Mouse (Mus musculus): ENCODE results near the gene Med25. TPM values are rescaled to one million over a fixed set of nuclear protein-coding genes. Genes with fewer than 3 reads are reported as not detected.

Med25 gene
- total and polyA plus RNA-seq, 3 experiments = 70.0 to 121 (median 85.8) TPM

GRCm38 (mm10) chr7:44860576-44861428 lies 31.7 kb downstream of the Med25 start:
- DNase-seq = peak in 1 of 2 experiments; percentile 82
- no peaks in the 10 kb centered on the region for H3K36me3 ChIP-seq (ENCODE audit: control insufficient read depth, insufficient read depth, low read length)
- no peak overlapping the region for H3K27ac ChIP-seq
- H3K79me2 ChIP-seq (replicated peaks; ENCODE audit: control insufficient read depth, insufficient read depth, low read length) = no peaks in the 10 kb centered on the region; the same call in 1 of the 2 replicates
- 54% methylated on average over 22 of the region's 22 CpGs for WGBS
- intact Hi-C loops (cut with DNase I) = no loop called here
- peaks cover 14% of the 10 kb centered on the region for H3K4me1 ChIP-seq (ENCODE audit: control insufficient read depth, insufficient read depth, low read length)
- no peak overlapping the region for H3K4me3 ChIP-seq
- TF ChIP-seq CTCF (IDR thresholded peaks at IDR 0.05) (peak; percentile 95), POLR2A (IDR thresholded peaks at IDR 0.05; ENCODE audit: insufficient read depth, low read depth, low read length) (no peak), EP300 (IDR thresholded peaks at IDR 0.05; ENCODE audit: insufficient read depth, low read depth, low read length) (no peak)
- no peak overlapping the region for H3K9ac ChIP-seq (ENCODE audit: low read depth, low read length)
- no peaks in the 10 kb centered on the region for H3K27me3 ChIP-seq (ENCODE audit: control insufficient read depth, insufficient read depth, low read length)

GRCm38 (mm10) chr7:44859896-44860295 lies 32.6 kb downstream of the Med25 start:
- TF ChIP-seq POLR2A (IDR thresholded peaks at IDR 0.05; ENCODE audit: insufficient read depth, low read depth, low read length) = no peak
- TF ChIP-seq EP300 (IDR thresholded peaks at IDR 0.05; ENCODE audit: insufficient read depth, low read depth, low read length) = no peak
- TF ChIP-seq CTCF (IDR thresholded peaks at IDR 0.05) = no peak
- DNase-seq = no peak
- intact Hi-C loops (cut with DNase I) = loop anchor here (5.0 kb wide), 1 partner anchor 37 kb away; the partner anchor contains the start of gene Fuz
- 88% methylated on average over 11 of the region's 11 CpGs for WGBS
- no peak overlapping the region for H3K4me3 ChIP-seq
- no peak overlapping the region for H3K27ac ChIP-seq
- H3K36me3 ChIP-seq (ENCODE audit: control insufficient read depth, insufficient read depth, low read length) = no peaks in the 10 kb centered on the region
- H3K79me2 ChIP-seq (replicated peaks; ENCODE audit: control insufficient read depth, insufficient read depth, low read length) = no peaks in the 10 kb centered on the region; the same call in 1 of the 2 replicates
- peaks cover 7% of the 10 kb centered on the region for H3K4me1 ChIP-seq (ENCODE audit: control insufficient read depth, insufficient read depth, low read length)
- H3K27me3 ChIP-seq (ENCODE audit: control insufficient read depth, insufficient read depth, low read length) = no peaks in the 10 kb centered on the region
- no peak overlapping the region for H3K9ac ChIP-seq (ENCODE audit: low read depth, low read length)

- 25% methylated on average over 8 of the region's 8 CpGs for WGBS
- H3K27me3 ChIP-seq (ENCODE audit: control insufficient read depth, insufficient read depth, low read length) = no peaks in the 10 kb centered on the region
Observed at GRCm38 (mm10) chr7:44857905-44858304, 34.6 kb downstream of the Med25 start.

GRCm38 (mm10) chr7:44857042-44857552 lies 35.4 kb downstream of the Med25 start, which contains the start of gene Pnkp:
TSS of gene Pnkp (plus strand) at chr7:44857139.
- peak within 1 kb of the TSS; percentile 84 for H3K9ac ChIP-seq (ENCODE audit: low read depth, low read length)
- peak within 1 kb of the TSS; percentile 83 for H3K4me3 ChIP-seq
- H3K27me3 ChIP-seq (ENCODE audit: control insufficient read depth, insufficient read depth, low read length) = no peaks in the 10 kb centered on the region
- peaks cover 6% of the 10 kb centered on the region for H3K4me1 ChIP-seq (ENCODE audit: control insufficient read depth, insufficient read depth, low read length)
- under 1% methylated on average over 32 of the region's 32 CpGs for WGBS
- no peaks in the 10 kb centered on the region for H3K36me3 ChIP-seq (ENCODE audit: control insufficient read depth, insufficient read depth, low read length)
- intact Hi-C loops (cut with DNase I) = loop anchor here (5.0 kb wide), 1 partner anchor 40 kb away; the partner anchor contains the start of gene Fuz
- DNase-seq = peak; percentile 89 to 90
- H3K79me2 ChIP-seq (replicated peaks; ENCODE audit: control insufficient read depth, insufficient read depth, low read length) = peaks cover 3% of the 10 kb centered on the region
- peak; percentile 88 for TF ChIP-seq POLR2A (IDR thresholded peaks at IDR 0.05; ENCODE audit: insufficient read depth, low read depth, low read length)
- no peak for TF ChIP-seq CTCF (IDR thresholded peaks at IDR 0.05)
- 0 out of 2 replicates have a peak, but pooled peaks have one; percentile 26 for TF ChIP-seq EP300 (IDR thresholded peaks at IDR 0.05; ENCODE audit: insufficient read depth, low read depth, low read length)
- H3K27ac ChIP-seq = peak within 1 kb of the TSS; percentile 91

More at GRCm38 (mm10) chr7:44857905-44858304, 34.6 kb downstream of the Med25 start:
- Histone ChIP-seq H3K4me1 (ENCODE audit: control insufficient read depth, insufficient read depth, low read length) (peaks cover 6% of the 10 kb centered on the region), H3K79me2 (replicated peaks; ENCODE audit: control insufficient read depth, insufficient read depth, low read length) (no peaks in the 10 kb centered on the region), H3K36me3 (ENCODE audit: control insufficient read depth, insufficient read depth, low read length) (no peaks in the 10 kb centered on the region), H3K4me3 (peak overlapping the region; percentile 83), H3K27ac (peak overlapping the region; percentile 91), H3K9ac (ENCODE audit: low read depth, low read length) (0 out of 2 replicates have a peak overlapping the region, but pooled peaks have one; percentile 12)
- TF ChIP-seq EP300 (IDR thresholded peaks at IDR 0.05; ENCODE audit: insufficient read depth, low read depth, low read length) = no peak
- TF ChIP-seq POLR2A (IDR thresholded peaks at IDR 0.05; ENCODE audit: insufficient read depth, low read depth, low read length) = 0 out of 2 replicates have a peak, but pooled peaks have one; percentile 18
- no peak for DNase-seq
- intact Hi-C loops (cut with DNase I) = loop anchor here (5.0 kb wide), 1 partner anchor 39 kb away; the partner anchor contains the start of gene Fuz

- H3K4me3 ChIP-seq = peak overlapping the region; percentile 83
- whole genome bisulfite sequencing = 54% methylated on average over 9 of the region's 9 CpGs
- H3K27me3 ChIP-seq (ENCODE audit: control insufficient read depth, insufficient read depth, low read length) = no peaks in the 10 kb centered on the region
- H3K4me1 ChIP-seq (ENCODE audit: control insufficient read depth, insufficient read depth, low read length) = peaks cover 6% of the 10 kb centered on the region
- H3K36me3 ChIP-seq (ENCODE audit: control insufficient read depth, insufficient read depth, low read length) = no peaks in the 10 kb centered on the region
- intact Hi-C loops (cut with DNase I) = loop anchor here (5.0 kb wide), 1 partner anchor 41 kb away; the partner anchor contains the start of gene Fuz
- DNase-seq = no peak
- peaks cover 3% of the 10 kb centered on the region for H3K79me2 ChIP-seq (replicated peaks; ENCODE audit: control insufficient read depth, insufficient read depth, low read length)
- H3K27ac ChIP-seq = peak overlapping the region; percentile 91
- no peak for TF ChIP-seq CTCF (IDR thresholded peaks at IDR 0.05)
- no peak for TF ChIP-seq EP300 (IDR thresholded peaks at IDR 0.05; ENCODE audit: insufficient read depth, low read depth, low read length)
- TF ChIP-seq POLR2A (IDR thresholded peaks at IDR 0.05; ENCODE audit: insufficient read depth, low read depth, low read length) = no peak
- no peak overlapping the region for H3K9ac ChIP-seq (ENCODE audit: low read depth, low read length)
Observed at GRCm38 (mm10) chr7:44856265-44856916, 36.1 kb downstream of the Med25 start.

Data from heart, adult 2 months (tissue).